Mouse (Mus musculus) limb, embryonic 14.5 days (tissue): ENCODE data around the gene Pigs. TPM values are rescaled to one million over a fixed set of nuclear protein-coding genes. Genes with fewer than 3 reads are reported as not detected.
A peak's percentile ranks its signal among the peaks of the same experiment; 100 is the strongest.

Experiments
- ATAC-seq: fragments of 200-750 bp; cut with Nextera tagmentation; 2 replicates; pipeline ENCODE4 v1.8.0; 2017; ENCODE audit warnings: low read depth, moderate number of reproducible peaks, moderate TSS enrichment; ENCODE audit not compliant: low FRiP score
- DNase-seq: peaks from one replicate; pipeline ENCODE4 v3.0.0-alpha.2; 2015; ENCODE audit warnings: low spot score
- H3K27ac ChIP-seq: fragments of 300-500 bp; sonication (generic); replicated peaks from 2 replicates; pipeline ENCODE4 v1.5.1; 2014; ENCODE audit warnings: low read depth, mild to moderate bottlenecking, low read length, moderate library complexity, mixed read lengths
- H3K27me3 ChIP-seq: fragments of 300-500 bp; sonication (generic); 2 replicates; pipeline ENCODE4 v1.6.1; 2014; ENCODE audit warnings: low read length, mixed read lengths; ENCODE audit not compliant: control insufficient read depth, insufficient read depth
- H3K36me3 ChIP-seq: fragments of 300-500 bp; sonication (generic); 2 replicates; pipeline ENCODE4 v1.6.1; 2014; ENCODE audit warnings: mild to moderate bottlenecking, low read length, moderate library complexity, mixed read lengths; ENCODE audit not compliant: control insufficient read depth, insufficient read depth
- H3K4me1 ChIP-seq: fragments of 300-500 bp; sonication (generic); 2 replicates; pipeline ENCODE4 v1.6.1; 2014; ENCODE audit warnings: antibody characterized with exemption, low read length, mixed read lengths; ENCODE audit not compliant: control insufficient read depth, insufficient read depth
- H3K4me2 ChIP-seq: fragments of 300-500 bp; sonication (generic); replicated peaks from 2 replicates; pipeline ENCODE4 v1.6.1; 2014; ENCODE audit warnings: low read depth, mild to moderate bottlenecking, low read length, moderate library complexity; ENCODE audit not compliant: severe bottlenecking
- H3K4me3 ChIP-seq: fragments of 300-500 bp; sonication (generic); replicated peaks from 2 replicates; pipeline ENCODE4 v1.5.1; 2014; ENCODE audit warnings: low read length
- H3K9ac ChIP-seq: fragments of 300-500 bp; sonication (generic); 2 replicates; pipeline ENCODE4 v1.6.1; 2014; ENCODE audit warnings: mild to moderate bottlenecking, low read depth, low read length, moderate library complexity; ENCODE audit not compliant: severe bottlenecking
- H3K9me3 ChIP-seq: fragments of 300-500 bp; sonication (generic); 2 replicates; pipeline ENCODE4 v1.6.1; 2016; ENCODE audit warnings: low read length; ENCODE audit not compliant: control insufficient read depth
- POLR2A ChIP-seq: fragments of 200-500 bp; IDR thresholded peaks from 2 replicates; pipeline ENCODE4 v1.8.0; 2012; ENCODE audit warnings: inconsistent platforms, mild to moderate bottlenecking, moderate library complexity, borderline replicate concordance; ENCODE audit not compliant: insufficient read depth, insufficient read length; ENCODE audit errors: extremely low read depth
- WGBS: fragments of 180-500 bp; shearing (Covaris S2); extraction: QIAGEN DNeasy Blood & Tissue Kit; methylation state at CpG from one replicate; pipeline ENCODE4 v1.1.7; 2014; 5-methylcytosine and 5-hydroxymethylcytosine counted together
- polyA plus RNA-seq, 2 experiments: library from polyadenylated mRNA; depleted of rRNA in 1 of 2; stranded (reverse) in 1 of 2; unstranded in 1 of 2; fragments of >200 nt; fragmentation: Nextera tagmentation in 1 of 2; extraction: Ambion mirVana in 1 of 2; gene quantifications; 2 replicates each; pipeline versions ENCODE4 v1.2.1 to v1.2.3; 2012 to 2014

The Pigs gene
- polyA plus RNA-seq, 2 experiments = 79.7 to 95.5 TPM

GRCm38 (mm10) chr11:78345801-78346200 is 17.6 kb downstream of the Pigs start:
- H3K4me1 ChIP-seq = peaks cover 29% of the 10 kb centered on the region
- H3K9me3 ChIP-seq = no peaks in the 10 kb centered on the region
- no peak overlapping the region for H3K9ac ChIP-seq
- H3K36me3 ChIP-seq = peaks cover 35% of the 10 kb centered on the region
- no peak for TF ChIP-seq POLR2A
- WGBS = 93% methylated on average over 7 of the region's 7 CpGs
- H3K4me2 ChIP-seq = no peak overlapping the region
- H3K4me3 ChIP-seq = no peak overlapping the region
- DNase-seq (no peak), ATAC-seq (no peak)
- H3K27ac ChIP-seq = no peak overlapping the region
- no peaks in the 10 kb centered on the region for H3K27me3 ChIP-seq

GRCm38 (mm10) chr11:78346326-78347069 is 18.3 kb downstream of the Pigs start:
- Histone ChIP-seq H3K4me3 (no peak overlapping the region), H3K36me3 (peaks cover 29% of the 10 kb centered on the region), H3K4me1 (peaks cover 29% of the 10 kb centered on the region), H3K27ac (no peak overlapping the region), H3K4me2 (no peak overlapping the region), H3K27me3 (no peaks in the 10 kb centered on the region), H3K9me3 (no peaks in the 10 kb centered on the region), H3K9ac (no peak overlapping the region)
- no peak for DNase-seq
- TF ChIP-seq POLR2A = no peak
- WGBS = 78% methylated on average over 6 of the region's 6 CpGs
- no peak for ATAC-seq

GRCm38 (mm10) chr11:78347070-78347754 is 19.0 kb downstream of the Pigs start:
- DNase-seq = peak; percentile 77
- WGBS = 92% methylated on average over 10 of the region's 10 CpGs
- TF ChIP-seq POLR2A = no peak
- H3K4me3 ChIP-seq = no peak overlapping the region
- peaks cover 27% of the 10 kb centered on the region for H3K36me3 ChIP-seq
- H3K27ac ChIP-seq = no peak overlapping the region
- no peak for ATAC-seq
- no peak overlapping the region for H3K4me2 ChIP-seq
- H3K27me3 ChIP-seq = no peaks in the 10 kb centered on the region
- H3K9me3 ChIP-seq = no peaks in the 10 kb centered on the region
- H3K9ac ChIP-seq = no peak overlapping the region
- H3K4me1 ChIP-seq = peaks cover 29% of the 10 kb centered on the region

GRCm38 (mm10) chr11:78347908-78348307 is 19.7 kb downstream of the Pigs start:
- 79% methylated on average over 7 of the region's 9 CpGs for WGBS
- Histone ChIP-seq H3K4me2 (no peak overlapping the region), H3K9me3 (no peaks in the 10 kb centered on the region), H3K4me1 (peaks cover 26% of the 10 kb centered on the region), H3K4me3 (no peak overlapping the region), H3K27ac (no peak overlapping the region), H3K27me3 (no peaks in the 10 kb centered on the region), H3K9ac (no peak overlapping the region), H3K36me3 (peaks cover 27% of the 10 kb centered on the region)
- ATAC-seq (no peak), DNase-seq (no peak)
- TF ChIP-seq POLR2A = no peak

- H3K4me3 ChIP-seq = no peak overlapping the region
- no peak overlapping the region for H3K4me2 ChIP-seq
- H3K9ac ChIP-seq = no peak overlapping the region
- no peak overlapping the region for H3K27ac ChIP-seq
- peaks cover 24% of the 10 kb centered on the region for H3K4me1 ChIP-seq
- no peaks in the 10 kb centered on the region for H3K27me3 ChIP-seq
- TF ChIP-seq POLR2A = no peak
- WGBS = 67% methylated on average over 7 of the region's 7 CpGs
- DNase-seq (no peak), ATAC-seq (no peak)
- no peaks in the 10 kb centered on the region for H3K9me3 ChIP-seq
- H3K36me3 ChIP-seq = peaks cover 27% of the 10 kb centered on the region
Measured at GRCm38 (mm10) chr11:78348474-78348873, 20.3 kb downstream of the Pigs start.
